Mouse (Mus musculus) neural tube, embryonic 11.5 days (tissue): ENCODE results near the gene Pwwp2b. TPM values are rescaled to one million over a fixed set of nuclear protein-coding genes. Genes with fewer than 3 reads are reported as not detected.

ENCODE experiments used
- ATAC-seq: fragments of 200-750 bp; cut with Nextera tagmentation; 2 replicates; pipeline ENCODE4 v1.8.0; 2017; ENCODE audit warnings: moderate number of reproducible peaks, mild to moderate bottlenecking, moderate TSS enrichment, moderate library complexity; ENCODE audit not compliant: insufficient read depth, low FRiP score, low TSS enrichment
- DNase-seq: peaks from one replicate; pipeline ENCODE4 v3.0.0-alpha.2; 2015; ENCODE audit warnings: low spot score
- H3K27ac ChIP-seq: fragments of 300-500 bp; sonication (generic); 2 replicates; pipeline ENCODE4 v1.5.1; 2014; ENCODE audit warnings: low read depth, mild to moderate bottlenecking, low read length
- H3K27me3 ChIP-seq: fragments of 300-500 bp; sonication (generic); 2 replicates; pipeline ENCODE4 v1.6.1; 2014; ENCODE audit warnings: mild to moderate bottlenecking, low read length, mixed read lengths; ENCODE audit not compliant: control insufficient read depth, insufficient read depth
- H3K36me3 ChIP-seq: fragments of 300-500 bp; sonication (generic); 2 replicates; pipeline ENCODE4 v1.6.1; 2014; ENCODE audit warnings: mild to moderate bottlenecking, low read length, moderate library complexity, mixed read lengths; ENCODE audit not compliant: control insufficient read depth, insufficient read depth
- H3K4me1 ChIP-seq: fragments of 300-500 bp; sonication (generic); 2 replicates; pipeline ENCODE4 v1.6.1; 2014; ENCODE audit warnings: low read length, mixed read lengths; ENCODE audit not compliant: control insufficient read depth, insufficient read depth
- H3K4me2 ChIP-seq: fragments of 300-500 bp; sonication (generic); 2 replicates; pipeline ENCODE4 v1.6.1; 2014; ENCODE audit warnings: low read depth, mild to moderate bottlenecking, moderate library complexity
- H3K4me3 ChIP-seq: fragments of 300-500 bp; sonication (generic); 2 replicates; pipeline ENCODE4 v1.5.1; 2014; ENCODE audit warnings: low read depth, low read length
- H3K9ac ChIP-seq: fragments of 300-500 bp; sonication (generic); 2 replicates; pipeline ENCODE4 v1.6.1; 2014; ENCODE audit warnings: mild to moderate bottlenecking, low read length
- H3K9me3 ChIP-seq: fragments of 300-500 bp; sonication (generic); 2 replicates; pipeline ENCODE4 v1.6.1; 2016; ENCODE audit warnings: low read length; ENCODE audit not compliant: control insufficient read depth
- WGBS: fragments of 180-500 bp; shearing (Covaris S2); extraction: QIAGEN DNeasy Blood & Tissue Kit; methylation state at CpG from one replicate; pipeline ENCODE4 v1.1.7; 2014; 5-methylcytosine and 5-hydroxymethylcytosine counted together
- polyA plus RNA-seq: library from polyadenylated mRNA; unstranded; fragments of >200 nt; fragmentation: Nextera tagmentation; extraction: Ambion mirVana; gene quantifications from 2 replicates; pipeline ENCODE4 v1.2.1, GENCODE M21; 2014

Pwwp2b gene
- polyA plus RNA-seq, 1 experiment from 2014 or later = 4.7 TPM

DNA sequence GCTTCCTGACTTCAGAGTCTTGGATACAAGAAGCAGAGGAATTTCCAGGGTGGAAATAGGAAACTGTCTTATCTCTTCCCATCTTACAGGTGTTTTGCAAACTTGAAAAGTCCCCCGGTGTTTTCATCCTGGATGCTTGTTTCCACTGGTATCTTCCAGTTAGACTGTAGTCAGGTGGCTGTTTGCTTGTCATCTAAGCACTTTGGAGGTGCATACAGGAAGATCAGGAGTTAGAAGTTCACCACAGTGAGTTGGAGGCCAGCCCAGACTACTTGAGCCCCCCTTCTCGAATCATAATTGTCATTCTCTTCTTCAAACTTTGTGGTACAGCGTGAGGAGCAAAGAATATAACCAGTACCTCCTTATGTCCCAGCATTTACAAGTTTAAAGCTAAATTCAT, 34.1 kb upstream of the Pwwp2b start:
- no peak overlapping the region for H3K27ac ChIP-seq
- H3K4me2 ChIP-seq = no peak overlapping the region
- no peaks in the 10 kb centered on the region for H3K9me3 ChIP-seq
- DNase-seq = no peak
- ATAC-seq = no peak
- no peak overlapping the region for H3K4me3 ChIP-seq
- no peaks in the 10 kb centered on the region for H3K36me3 ChIP-seq
- 83% methylated on average over 3 of the region's 3 CpGs for WGBS
- H3K4me1 ChIP-seq = peaks cover 3% of the 10 kb centered on the region; the same call in 1 of the 2 replicates
- H3K27me3 ChIP-seq = no peaks in the 10 kb centered on the region
- H3K9ac ChIP-seq = no peak overlapping the region

DNA sequence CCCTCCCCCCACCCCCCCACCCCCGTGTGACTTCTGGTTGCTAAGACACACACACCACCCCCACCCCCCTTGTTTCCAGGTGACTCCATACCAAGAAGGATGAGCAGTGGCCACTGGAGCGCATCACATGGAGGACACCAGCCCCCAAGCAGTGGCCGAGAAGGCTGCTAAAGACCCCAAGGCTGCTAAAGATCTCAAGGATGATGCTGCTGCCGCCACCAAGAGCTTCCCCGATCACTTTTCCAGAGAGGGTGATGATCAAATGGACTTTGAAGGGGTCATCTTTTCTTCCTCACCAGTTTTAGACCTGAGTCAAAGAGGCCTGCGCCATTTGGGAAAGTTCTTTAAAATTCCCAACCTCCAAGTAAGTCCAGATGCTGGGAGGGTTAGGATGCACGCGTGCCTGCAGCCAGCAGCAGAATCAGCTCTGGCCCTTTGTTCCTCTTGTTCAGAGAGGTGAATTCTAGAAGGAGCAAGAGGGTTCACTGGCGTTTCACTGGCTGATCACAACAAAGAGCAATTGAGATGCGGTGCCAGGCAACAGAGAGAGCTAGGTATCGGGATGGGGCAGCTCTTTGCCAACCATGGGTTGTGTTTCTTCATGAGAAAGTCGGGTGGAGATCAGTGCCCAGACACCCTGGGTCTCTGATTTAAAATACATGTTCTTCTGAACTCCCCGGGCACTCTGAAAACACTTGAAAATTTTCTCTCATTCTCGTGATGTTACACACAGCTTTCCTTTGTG, 33.5 kb upstream of the Pwwp2b start:
- 83% methylated on average over 13 of the region's 14 CpGs for WGBS
- no peaks in the 10 kb centered on the region for H3K9me3 ChIP-seq

DNA sequence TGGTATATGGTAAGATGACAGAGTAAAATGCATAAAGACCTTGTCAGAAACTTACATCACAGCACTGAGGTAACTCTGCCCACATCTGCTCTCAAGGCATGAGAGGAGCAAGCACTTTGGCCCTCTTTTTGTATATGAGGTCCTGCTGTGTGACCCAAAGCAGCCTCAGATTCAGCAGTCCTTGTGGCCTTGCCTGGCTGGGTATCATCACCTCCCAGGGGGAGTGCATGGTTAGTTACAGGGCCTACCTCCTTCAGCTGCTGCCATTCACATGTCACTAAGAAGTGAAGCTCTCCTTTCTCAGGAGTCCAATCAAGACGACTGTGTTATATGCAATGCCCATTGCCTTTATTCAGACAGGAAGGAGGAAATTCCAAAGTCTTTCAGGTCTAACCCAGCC, 32.8 kb upstream of the Pwwp2b start:
- DNase-seq = no peak
- ATAC-seq = no peak
- Histone ChIP-seq H3K9me3 (no peaks in the 10 kb centered on the region), H3K27ac (no peak overlapping the region), H3K9ac (no peak overlapping the region), H3K4me3 (no peak overlapping the region), H3K36me3 (no peaks in the 10 kb centered on the region), H3K4me1 (peaks cover 3% of the 10 kb centered on the region; the same call in 1 of the 2 replicates), H3K4me2 (no peak overlapping the region), H3K27me3 (no peaks in the 10 kb centered on the region)
- 84% methylated on average over 1 of the region's 1 CpGs for WGBS

More for the DNA sequence above, 33.5 kb upstream of the Pwwp2b start:
- ATAC-seq = no peak
- Histone ChIP-seq H3K4me3 (no peak overlapping the region), H3K27ac (no peak overlapping the region), H3K4me1 (peaks cover 3% of the 10 kb centered on the region; the same call in 1 of the 2 replicates), H3K9ac (no peak overlapping the region), H3K36me3 (no peaks in the 10 kb centered on the region), H3K27me3 (no peaks in the 10 kb centered on the region), H3K4me2 (no peak overlapping the region)
- DNase-seq = no peak

GRCm38 (mm10) chr7:139215946-139216345, 32.3 kb upstream of the Pwwp2b start:
- 89% methylated on average over 7 of the region's 7 CpGs for WGBS
- Histone ChIP-seq H3K4me3 (no peak overlapping the region), H3K27me3 (no peaks in the 10 kb centered on the region), H3K4me1 (peaks cover 3% of the 10 kb centered on the region; the same call in 1 of the 2 replicates), H3K9ac (no peak overlapping the region), H3K36me3 (no peaks in the 10 kb centered on the region), H3K4me2 (no peak overlapping the region), H3K9me3 (no peaks in the 10 kb centered on the region), H3K27ac (no peak overlapping the region)
- ATAC-seq (no peak), DNase-seq (no peak)

GRCm38 (mm10) chr7:139216464-139216863, 31.8 kb upstream of the Pwwp2b start:
- DNase-seq = no peak
- H3K4me2 ChIP-seq = no peak overlapping the region
- no peaks in the 10 kb centered on the region for H3K27me3 ChIP-seq
- 91% methylated on average over 9 of the region's 9 CpGs for WGBS
- ATAC-seq = no peak
- H3K9me3 ChIP-seq = no peaks in the 10 kb centered on the region
- H3K4me3 ChIP-seq = no peak overlapping the region
- no peak overlapping the region for H3K27ac ChIP-seq
- no peaks in the 10 kb centered on the region for H3K36me3 ChIP-seq
- peaks cover 3% of the 10 kb centered on the region; the same call in 1 of the 2 replicates for H3K4me1 ChIP-seq
- H3K9ac ChIP-seq = no peak overlapping the region

DNA sequence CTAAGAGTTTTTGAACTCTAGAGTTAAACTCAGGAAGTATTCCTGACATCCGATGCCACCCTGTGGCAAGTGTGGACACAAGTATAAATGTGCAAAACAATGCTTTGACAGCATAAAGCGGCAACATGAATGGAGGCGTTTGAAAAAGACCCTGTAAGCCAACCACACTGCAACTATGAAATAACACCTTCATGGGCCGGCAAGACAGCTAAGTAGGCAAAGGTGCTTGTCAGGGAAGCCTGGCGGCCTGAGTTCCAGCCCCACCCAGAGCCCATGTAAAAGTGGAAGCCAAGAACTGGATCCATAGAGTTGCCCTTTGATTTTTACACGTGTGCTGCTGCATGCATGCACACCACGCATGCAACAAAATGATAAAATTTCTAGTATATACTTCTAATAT, 31.2 kb upstream of the Pwwp2b start:
- 86% methylated on average over 7 of the region's 7 CpGs for WGBS
- ATAC-seq (no peak), DNase-seq (no peak)
- Histone ChIP-seq H3K4me1 (peaks cover 3% of the 10 kb centered on the region; the same call in 1 of the 2 replicates), H3K9ac (no peak overlapping the region), H3K27me3 (no peaks in the 10 kb centered on the region), H3K9me3 (no peaks in the 10 kb centered on the region), H3K4me2 (no peak overlapping the region), H3K27ac (no peak overlapping the region), H3K36me3 (no peaks in the 10 kb centered on the region), H3K4me3 (no peak overlapping the region)

GRCm38 (mm10) chr7:139218641-139219415, 29.5 kb upstream of the Pwwp2b start:
- no peak for ATAC-seq
- WGBS = 81% methylated on average over 6 of the region's 6 CpGs
- no peaks in the 10 kb centered on the region for H3K9me3 ChIP-seq
- no peaks in the 10 kb centered on the region for H3K4me1 ChIP-seq
- DNase-seq = no peak
- H3K4me3 ChIP-seq = no peak overlapping the region
- no peak overlapping the region for H3K9ac ChIP-seq
- H3K27me3 ChIP-seq = no peaks in the 10 kb centered on the region
- H3K36me3 ChIP-seq = no peaks in the 10 kb centered on the region
- no peak overlapping the region for H3K27ac ChIP-seq
- no peak overlapping the region for H3K4me2 ChIP-seq

DNA sequence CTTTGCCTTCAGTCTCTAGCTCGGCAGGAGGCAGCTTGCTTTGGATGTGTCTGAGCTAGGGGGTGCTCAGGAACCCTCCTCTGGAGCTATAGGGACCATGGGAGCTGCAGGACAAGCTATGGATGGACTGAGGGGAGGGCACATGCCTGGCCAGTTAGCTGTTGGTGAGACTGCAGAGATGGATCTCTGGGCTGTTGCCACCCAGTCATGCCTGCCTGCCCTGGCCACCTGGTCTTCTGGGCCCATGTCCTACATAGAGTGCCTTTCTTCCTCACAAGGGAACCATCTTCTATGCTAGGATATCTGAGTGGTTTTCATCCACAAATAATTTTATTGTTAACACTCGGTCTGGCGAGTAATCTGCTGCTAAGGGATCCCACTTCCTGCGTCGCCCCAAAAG, 28.8 kb upstream of the Pwwp2b start:
- Histone ChIP-seq H3K9me3 (no peaks in the 10 kb centered on the region), H3K4me1 (no peaks in the 10 kb centered on the region), H3K36me3 (no peaks in the 10 kb centered on the region), H3K4me2 (no peak overlapping the region), H3K27me3 (no peaks in the 10 kb centered on the region), H3K4me3 (no peak overlapping the region), H3K9ac (no peak overlapping the region), H3K27ac (no peak overlapping the region)
- WGBS = 85% methylated on average over 5 of the region's 5 CpGs
- DNase-seq (no peak), ATAC-seq (no peak)

GRCm38 (mm10) chr7:139220303-139220702, 28.0 kb upstream of the Pwwp2b start:
- Histone ChIP-seq H3K27me3 (no peaks in the 10 kb centered on the region), H3K4me3 (no peak overlapping the region), H3K4me2 (no peak overlapping the region), H3K9ac (no peak overlapping the region), H3K9me3 (no peaks in the 10 kb centered on the region), H3K36me3 (no peaks in the 10 kb centered on the region), H3K27ac (no peak overlapping the region), H3K4me1 (no peaks in the 10 kb centered on the region)
- whole genome bisulfite sequencing = 52% methylated on average over 2 of the region's 2 CpGs
- no peak for ATAC-seq
- no peak for DNase-seq
